Mouse (Mus musculus) erythroblast, adult 5-6 weeks (primary cell): ENCODE data around the gene H2-T24. TPM values are rescaled to one million over a fixed set of nuclear protein-coding genes. Genes with fewer than 3 reads are reported as not detected.

Experiments used
- ATAC-seq: replicated peaks from 2 replicates; pipeline ENCODE4 v1.8.0; 2016; ENCODE audit warnings: moderate number of reproducible peaks, mild to moderate bottlenecking, moderate TSS enrichment, inconsistent platforms; ENCODE audit not compliant: poor library complexity, low FRiP score, severe bottlenecking
- total RNA-seq, 2 experiments: library from RNA; stranded (forward) in 1 of 2; stranded (reverse) in 1 of 2; fragments of 150-400 nt in 1 of 2; fragments of 200-764, 138-1000 nt in 1 of 2; gene quantifications; 2 replicates each; pipeline versions ENCODE4 v1.2.3 to v1.2.4; 2015 to 2017; ENCODE audit warnings: low replicate concordance in 2 of 2

The H2-T24 gene
- total RNA-seq, 2 experiments from 2014 or later: 161 to 609 TPM

GRCm38 (mm10) chr17:35994175-35994878, 26.0 kb downstream of the H2-T24 start:
- ATAC-seq: peak; percentile 71

- peak; percentile 51 for ATAC-seq
Observed at GRCm38 (mm10) chr17:35993675-35994074, 26.7 kb downstream of the H2-T24 start.

- no peak for ATAC-seq
Observed at GRCm38 (mm10) chr17:35991781-35992180, 28.6 kb downstream of the H2-T24 start.

GRCm38 (mm10) chr17:35981776-35982175, 38.6 kb downstream of the H2-T24 start:
- no peak for ATAC-seq

- 0 out of 2 replicates have a peak, but pooled peaks have one; percentile 21 for ATAC-seq
Observed at GRCm38 (mm10) chr17:35980363-35980754, 40.0 kb downstream of the H2-T24 start.

GRCm38 (mm10) chr17:35979401-35980362, 40.7 kb downstream of the H2-T24 start, which contains the start of the genes Gnl1 and Prr3:
Gene Gnl1 (plus strand): TSS chr17:35979851.
Gene Prr3 (minus strand): TSS chr17:35980236.
- ATAC-seq: peak; percentile 77

- peak; percentile 9; the same call in 1 of the 2 replicates for ATAC-seq
Observed at GRCm38 (mm10) chr17:35978811-35979400, 41.5 kb downstream of the H2-T24 start.

- no peak for ATAC-seq
Observed at GRCm38 (mm10) chr17:35972131-35972530, 48.2 kb downstream of the H2-T24 start.

GRCm38 (mm10) chr17:35969418-35970389, 50.7 kb downstream of the H2-T24 start, which contains the start of gene Abcf1:
Gene Abcf1 (minus strand): TSS chr17:35969761.
- ATAC-seq: peak; percentile 95

GRCm38 (mm10) chr17:35967621-35968020, 52.7 kb downstream of the H2-T24 start:
- no peak for ATAC-seq

- no peak for ATAC-seq
Observed at GRCm38 (mm10) chr17:35963279-35963678, 57.1 kb downstream of the H2-T24 start.

- no peak for ATAC-seq
Observed at GRCm38 (mm10) chr17:35958533-35959223, 61.7 kb downstream of the H2-T24 start.

Other genes starting within 250 kb of the H2-T24 start
- gene Ier3, start 198.9 kb downstream of the H2-T24 start, total RNA-seq (2015; ENCODE audit: low replicate concordance): 7.5 and 11.9 TPM in 2 replicates
- gene Ier3, start 198.9 kb downstream of the H2-T24 start, total RNA-seq (2017; ENCODE audit: low replicate concordance): 2.1 and 8.0 TPM in 2 replicates
- 20.9 and 37.8 TPM in 2 replicates for gene Flot1, start 197.3 kb downstream of the H2-T24 start, total RNA-seq (2015; ENCODE audit: low replicate concordance)
- gene Flot1, start 197.3 kb downstream of the H2-T24 start, total RNA-seq (2017; ENCODE audit: low replicate concordance): 26.1 and 57.7 TPM in 2 replicates
- gene Tubb5, start 182.3 kb downstream of the H2-T24 start, total RNA-seq (2015; ENCODE audit: low replicate concordance): 243 and 249 TPM in 2 replicates
- 216 and 335 TPM in 2 replicates for gene Tubb5, start 182.3 kb downstream of the H2-T24 start, total RNA-seq (2017; ENCODE audit: low replicate concordance)
- 20.4 and 30.9 TPM in 2 replicates for gene Mdc1, start 179.0 kb downstream of the H2-T24 start, total RNA-seq (2015; ENCODE audit: low replicate concordance)
- 12.4 and 16.4 TPM in 2 replicates for gene Mdc1, start 179.0 kb downstream of the H2-T24 start, total RNA-seq (2017; ENCODE audit: low replicate concordance)
- 12.9 and 15.0 TPM in 2 replicates for gene Nrm, start 159.2 kb downstream of the H2-T24 start, total RNA-seq (2015; ENCODE audit: low replicate concordance)
- gene Nrm, start 159.2 kb downstream of the H2-T24 start, total RNA-seq (2017; ENCODE audit: low replicate concordance): 3.2 and 20.0 TPM in 2 replicates
- gene Ppp1r18, start 155.0 kb downstream of the H2-T24 start, total RNA-seq (2015; ENCODE audit: low replicate concordance): 22.5 and 37.0 TPM in 2 replicates
- 10.3 and 13.4 TPM in 2 replicates for gene Ppp1r18, start 155.0 kb downstream of the H2-T24 start, total RNA-seq (2017; ENCODE audit: low replicate concordance)
- gene Dhx16, start 140.7 kb downstream of the H2-T24 start, total RNA-seq (2015; ENCODE audit: low replicate concordance): 38.6 and 56.0 TPM in 2 replicates
- 30.8 and 38.9 TPM in 2 replicates for gene Dhx16, start 140.7 kb downstream of the H2-T24 start, total RNA-seq (2017; ENCODE audit: low replicate concordance)
- 17.1 and 21.5 TPM in 2 replicates for gene 2310061I04Rik, start 123.1 kb downstream of the H2-T24 start, total RNA-seq (2015; ENCODE audit: low replicate concordance)
- 3.9 TPM in 1 of 2 replicates, not detected in the other for gene 2310061I04Rik, start 123.1 kb downstream of the H2-T24 start, total RNA-seq (2017; ENCODE audit: low replicate concordance)
- gene Atat1, start 110.5 kb downstream of the H2-T24 start, total RNA-seq (2015; ENCODE audit: low replicate concordance): 2.3 TPM in 1 of 2 replicates, not detected in the other
- gene Atat1, start 110.5 kb downstream of the H2-T24 start, total RNA-seq (2017; ENCODE audit: low replicate concordance): 0.56 and 7.1 TPM in 2 replicates
- 7.7 and 32.6 TPM in 2 replicates for gene Mrps18b, start 104.2 kb downstream of the H2-T24 start, total RNA-seq (2015; ENCODE audit: low replicate concordance)
- gene Mrps18b, start 104.2 kb downstream of the H2-T24 start, total RNA-seq (2017; ENCODE audit: low replicate concordance): 7.4 and 18.9 TPM in 2 replicates
- gene Ppp1r10, start 104.1 kb downstream of the H2-T24 start, total RNA-seq (2015; ENCODE audit: low replicate concordance): 91.1 and 91.3 TPM in 2 replicates
- gene Ppp1r10, start 104.1 kb downstream of the H2-T24 start, total RNA-seq (2017; ENCODE audit: low replicate concordance): 84.8 and 104 TPM in 2 replicates
- 13.0 and 13.6 TPM in 2 replicates for gene Abcf1, start 50.8 kb downstream of the H2-T24 start, total RNA-seq (2015; ENCODE audit: low replicate concordance)
- 33.9 and 71.4 TPM in 2 replicates for gene Abcf1, start 50.8 kb downstream of the H2-T24 start, total RNA-seq (2017; ENCODE audit: low replicate concordance)
- gene Gnl1, start 40.7 kb downstream of the H2-T24 start, total RNA-seq (2015; ENCODE audit: low replicate concordance): 1.5 and 3.3 TPM in 2 replicates
- gene Gnl1, start 40.7 kb downstream of the H2-T24 start, total RNA-seq (2017; ENCODE audit: low replicate concordance): 2.0 and 4.3 TPM in 2 replicates
- gene Prr3, start 40.3 kb downstream of the H2-T24 start, total RNA-seq (2015; ENCODE audit: low replicate concordance): 2.3 TPM in 1 of 2 replicates, not detected in the other
- gene Prr3, start 40.3 kb downstream of the H2-T24 start, total RNA-seq (2017; ENCODE audit: low replicate concordance): 3.0 and 5.4 TPM in 2 replicates
- gene H2-T23, start 12.3 kb upstream of the H2-T24 start, total RNA-seq (2015; ENCODE audit: low replicate concordance): 249 and 264 TPM in 2 replicates
- 271 and 275 TPM in 2 replicates for gene H2-T23, start 12.3 kb upstream of the H2-T24 start, total RNA-seq (2017; ENCODE audit: low replicate concordance)
- gene H2-T22, start 22.2 kb upstream of the H2-T24 start, total RNA-seq (2015; ENCODE audit: low replicate concordance): 10.4 and 21.5 TPM in 2 replicates
- 12.8 and 20.4 TPM in 2 replicates for gene H2-T22, start 22.2 kb upstream of the H2-T24 start, total RNA-seq (2017; ENCODE audit: low replicate concordance)
- not detected in 2 replicates for gene Gm6034, start 22.4 kb upstream of the H2-T24 start, total RNA-seq (2015; ENCODE audit: low replicate concordance)
- not detected in 2 replicates for gene Gm6034, start 22.4 kb upstream of the H2-T24 start, total RNA-seq (2017; ENCODE audit: low replicate concordance)
- not detected in 2 replicates for gene Gm11127, start 37.8 kb upstream of the H2-T24 start, total RNA-seq (2015; ENCODE audit: low replicate concordance)
- not detected in 2 replicates for gene Gm11127, start 37.8 kb upstream of the H2-T24 start, total RNA-seq (2017; ENCODE audit: low replicate concordance)
- gene Gm19684, start 101.1 kb upstream of the H2-T24 start, total RNA-seq (2015; ENCODE audit: low replicate concordance): 1.5 TPM in 1 of 2 replicates, not detected in the other
- 0.84 TPM in 1 of 2 replicates, not detected in the other for gene Gm19684, start 101.1 kb upstream of the H2-T24 start, total RNA-seq (2017; ENCODE audit: low replicate concordance)
- gene Gm7030, start 108.9 kb upstream of the H2-T24 start, total RNA-seq (2015; ENCODE audit: low replicate concordance): not detected in 2 replicates
- not detected in 2 replicates for gene Gm7030, start 108.9 kb upstream of the H2-T24 start, total RNA-seq (2017; ENCODE audit: low replicate concordance)
- not detected in 2 replicates for gene Gm8909, start 148.0 kb upstream of the H2-T24 start, total RNA-seq (2015; ENCODE audit: low replicate concordance)
- gene Gm8909, start 148.0 kb upstream of the H2-T24 start, total RNA-seq (2017; ENCODE audit: low replicate concordance): not detected in 2 replicates
- not detected in 2 replicates for gene H2-T3, start 169.7 kb upstream of the H2-T24 start, total RNA-seq (2015; ENCODE audit: low replicate concordance)
- gene H2-T3, start 169.7 kb upstream of the H2-T24 start, total RNA-seq (2017; ENCODE audit: low replicate concordance): not detected in 2 replicates
- 12.3 and 23.6 TPM in 2 replicates for gene Rpp21, start 237.5 kb upstream of the H2-T24 start, total RNA-seq (2015; ENCODE audit: low replicate concordance)
- 4.8 and 5.4 TPM in 2 replicates for gene Rpp21, start 237.5 kb upstream of the H2-T24 start, total RNA-seq (2017; ENCODE audit: low replicate concordance)